Mouse (Mus musculus) left cerebral cortex, adult 9 months (tissue): ENCODE data around the gene Lyrm9.
A peak's percentile ranks its signal among the peaks of the same experiment; 100 is the strongest.

ENCODE experiments used
- DNase-seq, 2 experiments: peaks; one replicate each; pipeline ENCODE4 v3.0.0; 2022; ENCODE audit warnings: low spot score in 2 of 2

Gene Lyrm9

DNA sequence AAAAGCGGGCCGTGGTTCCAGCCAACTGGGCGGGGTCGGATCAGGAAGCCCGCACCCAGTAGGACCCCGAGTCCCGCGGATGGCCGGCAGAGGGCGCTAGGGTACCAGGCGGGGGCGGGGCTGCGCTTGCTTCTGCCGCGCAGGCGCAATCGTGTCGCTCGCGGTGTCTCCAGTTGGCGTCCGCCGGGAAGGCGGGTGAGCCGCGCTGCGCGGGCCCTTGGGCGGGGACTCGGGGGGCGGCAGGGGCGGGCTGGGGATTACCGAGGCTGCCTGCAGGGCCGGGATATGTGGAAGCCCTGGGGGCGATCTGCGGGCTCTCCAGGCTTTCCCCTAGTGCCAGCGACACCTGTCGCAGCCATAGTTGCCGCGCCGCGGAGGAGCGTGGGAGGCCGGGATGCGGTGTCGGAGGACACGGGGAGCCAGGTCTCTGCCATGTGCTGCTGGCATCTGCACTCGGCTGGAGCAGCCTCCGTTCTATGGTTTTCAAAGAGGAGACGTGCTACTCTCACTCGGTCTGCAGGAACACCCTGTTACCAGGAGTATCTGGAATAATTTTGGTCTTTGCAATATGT lies at the start of gene Lyrm9:
TSS of gene Lyrm9 (plus strand) at position 143 of the 572 bp plus-strand sequence.
- DNase-seq = peak; percentile 84 to 96

GRCm38 (mm10) chr11:78777851-78778680 lies 48.3 kb upstream of the Lyrm9 start:
- DNase-seq = no peak

DNA sequence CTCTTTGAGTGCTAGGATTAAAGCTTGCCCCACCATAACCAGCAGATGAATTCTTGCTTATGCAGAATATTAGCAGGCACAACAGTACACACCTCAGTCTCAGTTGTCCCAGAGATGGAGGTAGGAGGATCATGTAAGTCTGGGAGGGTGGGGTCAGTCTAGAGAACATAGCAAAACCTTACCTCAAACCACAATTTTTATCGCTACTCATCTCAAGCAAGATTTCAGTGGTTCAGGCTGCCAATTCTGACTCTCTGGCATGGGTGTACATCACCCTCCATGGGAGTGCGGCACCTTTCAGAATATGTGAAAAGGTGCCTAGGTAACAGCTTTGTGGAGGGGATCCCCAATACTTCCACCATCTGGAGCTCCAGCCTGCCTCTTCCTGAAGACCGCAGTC lies 46.4 kb upstream of the Lyrm9 start:
- DNase-seq = no peak

- DNase-seq = no peak
These were observed 45.8 kb upstream of the Lyrm9 start for GRCm38 (mm10) chr11:78780571-78780970.

DNA sequence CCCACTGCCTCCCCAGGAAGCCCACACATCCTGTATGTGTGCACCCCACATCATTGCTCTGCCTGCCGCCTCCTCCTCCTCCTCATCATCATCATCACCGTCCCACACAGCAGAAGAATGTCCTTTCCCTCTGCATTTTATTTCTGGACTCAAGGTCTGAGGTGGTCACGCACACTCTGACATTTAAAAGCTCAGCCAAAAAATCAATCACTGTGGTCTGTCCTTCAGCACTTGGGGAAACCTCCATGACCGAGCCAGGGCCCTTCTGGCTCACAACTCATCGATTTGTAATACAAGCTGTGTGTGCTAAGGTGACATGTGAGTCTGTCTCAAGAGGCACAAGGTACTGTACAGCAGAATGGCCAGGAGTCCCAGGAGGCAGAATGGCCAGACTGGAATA lies 44.1 kb upstream of the Lyrm9 start:
- no peak for DNase-seq

DNA sequence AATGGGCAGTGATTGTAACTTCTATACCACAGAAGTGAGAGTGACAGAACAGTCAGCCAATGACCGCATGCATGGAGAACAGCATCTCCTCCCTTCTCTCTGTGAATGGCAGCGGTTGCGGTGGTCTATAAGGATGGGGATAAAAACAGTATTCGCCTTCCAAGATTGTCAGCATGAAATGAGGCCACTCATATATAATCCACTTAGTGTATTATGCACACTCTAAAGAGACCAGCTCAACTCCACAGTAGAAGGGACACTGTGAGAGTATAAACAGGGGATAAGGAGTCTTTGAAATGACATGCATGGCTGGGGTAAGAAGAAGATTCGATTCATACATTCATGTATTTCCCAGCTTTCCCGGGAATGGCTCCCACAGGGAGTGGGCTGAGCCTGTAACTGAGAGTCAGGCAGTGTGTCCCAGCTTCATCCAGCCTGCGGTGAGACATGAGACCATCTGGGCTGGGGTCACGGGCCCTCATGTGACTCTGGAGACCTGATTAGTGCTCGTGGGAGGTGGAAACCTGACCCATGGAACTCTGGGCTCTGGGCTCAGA lies 43.5 kb upstream of the Lyrm9 start:
- no peak for DNase-seq

DNA sequence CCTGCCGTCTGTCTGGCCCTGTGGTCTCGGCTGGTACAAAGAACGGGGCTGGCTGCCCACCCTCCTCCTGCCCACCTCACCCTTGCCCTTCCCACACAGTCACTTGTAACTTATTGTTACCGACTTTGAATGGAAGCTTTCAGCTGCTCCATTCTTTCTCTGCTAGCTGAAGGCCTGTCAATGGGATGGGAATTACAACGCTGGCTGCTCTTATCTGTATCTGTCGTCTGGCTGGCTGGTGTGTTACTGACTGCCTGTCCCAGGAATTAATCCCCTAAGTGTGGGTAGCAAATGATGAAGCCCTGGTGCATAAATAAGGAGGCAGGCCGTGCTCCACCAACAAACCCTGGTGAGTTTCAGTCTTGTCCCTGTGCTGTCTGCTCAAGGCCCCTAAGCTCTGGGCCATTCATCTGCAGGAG lies 40.4 kb upstream of the Lyrm9 start:
- no peak for DNase-seq

- no peak for DNase-seq
These were observed 36.9 kb upstream of the Lyrm9 start for GRCm38 (mm10) chr11:78789370-78790060.

- DNase-seq = peak; percentile 15 to 47
These were observed 34.8 kb upstream of the Lyrm9 start for GRCm38 (mm10) chr11:78791582-78791981.

GRCm38 (mm10) chr11:78792055-78792454 lies 34.3 kb upstream of the Lyrm9 start:
- no peak for DNase-seq

DNA sequence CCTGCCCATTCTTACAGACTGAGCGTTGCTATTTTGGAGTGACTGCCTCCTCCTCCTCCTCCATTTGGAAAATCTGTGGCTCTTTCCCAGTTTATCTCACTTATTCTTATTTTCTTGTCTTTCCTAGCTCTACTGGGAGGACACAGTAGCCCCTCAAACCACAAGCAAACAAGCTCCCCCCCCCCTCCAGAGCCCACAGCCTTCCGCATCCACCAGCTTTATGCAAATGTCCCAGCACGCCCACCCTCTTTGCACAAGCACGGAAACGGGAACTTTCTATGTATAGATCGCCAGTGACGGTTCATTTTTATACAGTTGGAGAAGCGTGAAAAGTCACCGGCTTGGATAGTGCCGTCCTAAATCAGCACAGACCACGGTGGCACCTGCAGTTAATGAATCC lies 33.9 kb upstream of the Lyrm9 start:
- DNase-seq = peak; percentile 37 to 78

GRCm38 (mm10) chr11:78793116-78793515 lies 33.3 kb upstream of the Lyrm9 start:
- peak in 1 of 2 experiments; percentile 60 for DNase-seq

DNA sequence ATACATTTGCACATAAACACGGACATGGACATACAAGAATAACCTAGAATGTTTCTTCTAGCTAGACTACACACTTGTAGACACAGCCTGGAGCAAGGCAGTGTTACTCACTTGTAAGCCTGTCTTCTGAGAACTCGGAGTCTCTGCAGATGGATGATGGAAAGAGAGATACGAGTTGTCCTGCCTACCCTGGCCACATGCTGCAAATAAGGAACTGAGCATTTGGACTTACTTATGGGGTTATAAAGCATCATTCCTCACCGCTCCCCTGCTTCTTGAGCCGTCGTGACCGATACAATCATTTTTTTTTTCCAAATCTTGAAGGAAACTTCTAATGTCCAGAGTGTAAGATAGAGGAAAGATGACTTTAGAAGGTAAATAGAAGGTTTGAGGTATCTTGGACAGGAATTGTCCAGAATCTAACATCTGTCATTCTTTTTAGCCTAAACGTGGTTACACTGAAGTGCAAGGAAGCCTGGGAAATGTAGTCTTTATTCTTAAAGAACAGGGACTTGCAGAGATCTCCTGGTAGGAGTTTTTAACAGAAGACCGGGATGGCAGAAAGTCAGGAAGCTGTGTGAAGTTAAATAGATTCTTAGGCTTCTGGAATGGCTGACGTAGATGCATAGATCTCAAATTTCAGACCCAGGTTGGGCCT lies 30.2 kb upstream of the Lyrm9 start:
- no peak for DNase-seq

GRCm38 (mm10) chr11:78801094-78801493 lies 25.3 kb upstream of the Lyrm9 start:
- DNase-seq = no peak

DNA sequence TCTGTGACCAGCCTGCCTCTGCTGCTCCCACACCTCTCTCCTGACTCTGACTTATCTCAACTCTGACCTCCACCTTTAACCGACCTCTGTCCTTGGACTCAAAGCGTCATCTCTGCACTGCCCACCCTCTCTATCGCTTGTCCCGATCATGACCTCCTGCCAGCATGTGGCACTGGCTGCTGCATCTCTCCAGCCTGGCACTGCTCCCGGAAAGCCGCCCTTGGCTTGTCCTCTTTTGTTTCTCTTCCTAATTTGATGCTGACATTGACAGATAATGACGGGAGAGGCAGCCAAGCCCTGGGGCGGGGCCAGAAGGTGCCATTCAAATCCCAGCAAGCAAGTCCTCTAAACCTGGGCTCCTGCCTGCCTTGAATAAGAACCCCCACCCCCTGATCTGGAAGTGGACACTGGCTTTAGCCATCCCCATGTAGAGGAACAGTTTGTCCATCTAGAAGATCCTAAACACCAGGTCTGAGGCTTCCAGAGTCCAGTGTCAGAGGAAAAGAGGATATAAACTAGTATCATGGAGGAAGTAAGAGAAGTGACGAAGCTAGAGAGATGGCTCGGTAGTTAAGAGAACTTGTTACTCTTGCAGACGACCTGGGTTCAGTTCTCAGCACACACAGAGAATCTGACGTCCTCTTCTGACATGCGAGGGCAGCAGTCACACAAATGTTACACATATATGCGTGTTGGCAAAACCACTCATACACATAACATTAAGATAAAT lies 22.6 kb upstream of the Lyrm9 start:
- DNase-seq = peak in 1 of 2 experiments; percentile 57

- peak in 1 of 2 experiments; percentile 32 for DNase-seq
These were observed 21.8 kb upstream of the Lyrm9 start for GRCm38 (mm10) chr11:78804551-78804950.

DNA sequence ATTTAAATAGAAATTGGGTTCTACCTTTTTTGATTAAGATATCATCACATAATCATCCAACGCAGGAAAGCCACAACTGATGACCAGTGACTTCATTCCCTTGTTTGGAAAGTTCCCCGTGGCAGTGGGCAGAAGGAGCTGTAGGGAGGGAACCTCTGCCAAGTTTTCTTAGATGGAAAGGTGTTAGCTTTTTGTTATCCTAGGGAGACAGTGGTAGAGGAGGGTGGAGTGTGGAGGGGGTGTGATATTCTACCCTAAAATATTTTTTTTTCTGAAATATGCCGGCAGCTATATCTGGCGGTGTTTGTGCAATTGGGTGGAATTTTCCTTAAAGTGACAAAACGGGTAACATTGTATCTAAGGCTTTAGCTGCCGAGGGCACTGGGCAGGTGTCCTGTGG lies 21.2 kb upstream of the Lyrm9 start:
- DNase-seq = peak; percentile 60 to 67

- peak in 1 of 2 experiments; percentile 73 for DNase-seq
These were observed 20.7 kb upstream of the Lyrm9 start for GRCm38 (mm10) chr11:78805691-78806137.

DNA sequence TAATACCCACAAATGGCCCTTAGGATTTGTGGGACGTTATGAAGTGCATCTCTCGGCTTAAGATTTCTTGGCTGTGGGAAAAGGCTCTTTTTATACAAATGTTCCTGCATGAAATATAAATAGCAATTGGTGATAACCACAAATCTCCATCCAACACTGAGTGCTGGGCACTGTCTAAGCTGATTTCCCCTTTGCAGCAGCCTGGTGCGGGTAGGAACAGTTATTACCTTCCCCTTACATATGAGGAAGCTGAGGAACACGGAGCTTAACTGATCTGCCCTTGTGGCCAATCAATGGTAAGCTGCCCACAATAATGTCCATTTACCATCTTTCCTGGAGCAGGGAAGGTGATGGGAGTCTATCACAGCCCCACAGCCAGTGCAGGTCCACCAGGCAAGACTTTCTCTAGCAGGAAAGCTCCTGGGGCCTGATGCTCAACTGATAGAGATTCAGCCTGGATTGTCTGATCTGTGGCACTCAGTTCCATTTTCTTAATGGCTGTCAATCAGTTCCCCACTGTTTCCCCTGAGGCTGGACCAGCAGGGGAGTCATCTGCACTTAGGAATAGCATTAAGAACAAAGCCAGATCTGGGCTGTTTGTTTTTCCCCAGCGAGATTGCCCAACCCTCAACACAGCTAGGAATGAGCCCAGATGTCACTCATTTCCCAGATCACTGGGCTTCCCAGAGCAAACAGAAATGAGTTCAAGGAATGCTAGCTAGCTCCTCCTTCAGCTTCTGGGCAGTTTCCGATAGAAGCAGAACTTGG lies 18.9 kb upstream of the Lyrm9 start:
- no peak for DNase-seq

DNA sequence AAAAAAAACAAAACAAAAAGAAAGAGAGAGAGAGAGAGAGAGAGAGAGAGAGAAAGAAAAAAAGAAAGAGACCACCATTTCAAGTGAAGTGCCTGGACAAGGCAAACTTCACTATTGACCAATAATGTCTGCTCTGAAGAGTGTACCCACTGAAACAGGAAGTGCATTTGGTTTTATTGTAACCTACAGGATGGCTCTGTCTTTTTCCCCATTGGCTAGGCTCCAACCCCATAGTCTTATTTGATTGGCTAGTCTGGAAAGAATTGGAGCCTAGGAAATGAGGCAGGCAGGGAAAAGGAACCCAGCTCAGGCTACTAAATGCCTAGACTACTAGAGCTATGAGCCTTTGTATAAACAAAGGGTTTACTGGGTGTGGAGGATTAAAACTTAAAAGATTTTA lies 17.0 kb upstream of the Lyrm9 start:
- no peak for DNase-seq
